Mouse (Mus musculus) liver, postnatal 0 days (tissue): ENCODE measurements at regions not wholly inside any gene's neighbourhood (a gene's known extent, or its start where the extent isn't known, plus 50 kb on each side); places are given as distances from the start of the nearest gene placed in this dataset.

Experiments used
- CTCF ChIP-seq: sonication (generic); IDR thresholded peaks from 2 replicates; pipeline ENCODE4 v1.5.1; 2016; ENCODE audit warnings: antibody characterized with exemption, low read depth
- EP300 ChIP-seq: IDR thresholded peaks from 2 replicates; pipeline ENCODE4 v1.6.1; 2016; ENCODE audit warnings: antibody characterized with exemption, low read depth, mild to moderate bottlenecking

- TF ChIP-seq CTCF = no peak
- TF ChIP-seq EP300 = no peak
Observed at GRCm38 (mm10) chr2:137553871-137554270, 437.4 kb upstream of the Jag1 start.
